Mouse (Mus musculus) embryonic facial prominence, embryonic 10.5 days (tissue): ENCODE data around the gene Foxn3. TPM values are rescaled to one million over a fixed set of nuclear protein-coding genes. Genes with fewer than 3 reads are reported as not detected.

Source experiments
- DNase-seq: peaks from one replicate; pipeline ENCODE4 v3.0.0-alpha.2; 2017; ENCODE audit warnings: low spot score
- H3K27ac ChIP-seq: fragments of 300-500 bp; sonication (generic); replicated peaks from 2 replicates; pipeline ENCODE4 v1.5.1; 2016; ENCODE audit warnings: mild to moderate bottlenecking
- H3K27me3 ChIP-seq: fragments of 300-500 bp; sonication (generic); replicated peaks from 2 replicates; pipeline ENCODE4 v1.6.1; 2016; ENCODE audit warnings: low read depth, mild to moderate bottlenecking; ENCODE audit not compliant: poor library complexity, severe bottlenecking
- H3K36me3 ChIP-seq: fragments of 300-500 bp; sonication (generic); replicated peaks from 2 replicates; pipeline ENCODE4 v1.6.1; 2016; ENCODE audit warnings: mild to moderate bottlenecking, moderate library complexity
- H3K4me1 ChIP-seq: fragments of 300-500 bp; sonication (generic); 2 replicates; pipeline ENCODE4 v1.6.1; 2016
- H3K4me3 ChIP-seq: fragments of 300-500 bp; sonication (generic); 2 replicates; pipeline ENCODE4 v1.5.1; 2016; ENCODE audit warnings: mild to moderate bottlenecking, moderate library complexity
- H3K9me3 ChIP-seq: fragments of 300-500 bp; sonication (generic); 2 replicates; pipeline ENCODE4 v1.6.1; 2016; ENCODE audit warnings: mild to moderate bottlenecking
- WGBS: fragments of 180-500 bp; shearing (Covaris S2); methylation state at CpG from one replicate; pipeline ENCODE4 v1.1.7; 2016; 5-methylcytosine and 5-hydroxymethylcytosine counted together
- polyA plus RNA-seq: library from polyadenylated mRNA; unstranded; fragments of >200 nt; fragmentation: Nextera tagmentation; extraction: Ambion mirVana; gene quantifications from 2 replicates; pipeline ENCODE4 v1.2.1, GENCODE M21; 2016

Foxn3 gene
- polyA plus RNA-seq, 1 experiment from 2014 or later, result 64.7 TPM

DNA sequence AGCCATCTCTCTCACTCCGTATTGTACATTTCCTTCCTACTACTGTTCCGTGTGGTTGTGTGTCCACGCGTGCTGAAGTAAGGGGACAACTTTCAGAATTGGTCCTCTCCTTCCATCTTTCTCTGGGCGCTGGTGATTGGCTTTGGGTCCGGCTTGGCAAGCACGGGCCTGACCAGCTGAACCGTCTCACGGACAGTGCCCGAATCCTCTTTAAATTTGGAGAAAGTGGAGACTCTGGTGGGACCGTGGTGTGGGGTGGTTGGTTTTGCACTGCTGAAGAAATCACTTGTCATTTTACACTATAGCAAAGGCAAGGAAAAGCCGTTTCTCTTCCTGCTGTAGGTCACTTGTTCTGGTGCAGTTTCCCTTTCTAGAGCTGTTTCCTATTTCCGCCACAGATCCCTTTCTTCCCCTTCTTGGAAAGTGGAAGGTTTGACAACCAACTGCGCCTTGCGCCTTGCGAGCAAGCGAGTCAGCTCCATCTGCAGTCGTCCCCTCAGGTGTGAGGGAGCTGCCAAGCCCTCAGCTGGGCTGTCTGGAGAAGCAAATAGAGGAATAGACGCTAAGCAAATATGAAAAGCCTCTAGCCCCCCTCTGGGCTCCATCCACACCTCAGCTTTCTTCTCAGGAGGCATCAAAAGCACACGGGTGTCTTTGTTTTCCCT, 229.9 kb downstream of the Foxn3 start:
- WGBS, result 87% methylated on average over 20 of the region's 20 CpGs
- Histone ChIP-seq H3K36me3 (peaks cover 5% of the 10 kb centered on the region; the same call in 1 of the 2 replicates), H3K27me3 (no peaks in the 10 kb centered on the region), H3K4me1 (peaks cover 75% of the 10 kb centered on the region), H3K27ac (no peak overlapping the region), H3K9me3 (no peaks in the 10 kb centered on the region), H3K4me3 (no peak overlapping the region)
- no peak for DNase-seq

DNA sequence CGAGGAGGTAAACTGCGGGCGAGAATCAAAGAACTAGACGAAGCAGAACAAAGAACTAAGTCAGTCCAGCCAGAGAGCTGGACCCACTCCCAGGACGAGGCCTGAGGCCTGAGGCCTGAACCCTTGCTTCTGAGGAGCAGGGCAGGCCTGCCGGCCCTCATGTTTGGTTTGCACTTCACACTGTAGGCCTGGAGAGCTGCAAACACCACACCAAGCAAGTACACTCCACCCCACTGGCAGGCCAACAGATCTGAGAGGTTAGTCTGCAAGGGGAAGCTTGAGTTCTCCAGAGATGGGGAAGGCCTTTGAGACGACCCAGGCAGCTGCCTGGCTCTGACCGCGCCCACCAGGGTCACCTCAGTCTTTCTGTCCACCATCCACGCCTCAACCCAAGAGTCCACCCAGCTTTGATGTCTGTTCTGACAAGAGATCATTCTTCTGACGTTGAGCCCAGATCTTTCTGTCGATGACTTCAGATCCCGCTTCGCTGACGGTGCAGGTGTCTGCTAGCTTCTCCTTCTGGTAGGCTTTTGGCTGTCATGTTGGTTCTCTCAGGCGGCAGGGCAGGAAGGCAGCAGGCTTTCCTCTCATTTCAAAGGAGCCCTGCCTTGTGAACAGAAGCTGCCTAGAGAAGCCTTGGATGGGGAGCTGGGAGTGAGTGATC, 231.1 kb downstream of the Foxn3 start:
- Histone ChIP-seq H3K36me3 (0 out of 2 replicates have a peak, but pooled peaks cover 5% of the 10 kb centered on the region), H3K4me3 (no peak overlapping the region), H3K4me1 (peaks cover 79% of the 10 kb centered on the region), H3K27me3 (no peaks in the 10 kb centered on the region), H3K9me3 (no peaks in the 10 kb centered on the region), H3K27ac (peak overlapping the region; percentile 66)
- DNase-seq, result no peak
- WGBS, result 58% methylated on average over 16 of the region's 16 CpGs

DNA sequence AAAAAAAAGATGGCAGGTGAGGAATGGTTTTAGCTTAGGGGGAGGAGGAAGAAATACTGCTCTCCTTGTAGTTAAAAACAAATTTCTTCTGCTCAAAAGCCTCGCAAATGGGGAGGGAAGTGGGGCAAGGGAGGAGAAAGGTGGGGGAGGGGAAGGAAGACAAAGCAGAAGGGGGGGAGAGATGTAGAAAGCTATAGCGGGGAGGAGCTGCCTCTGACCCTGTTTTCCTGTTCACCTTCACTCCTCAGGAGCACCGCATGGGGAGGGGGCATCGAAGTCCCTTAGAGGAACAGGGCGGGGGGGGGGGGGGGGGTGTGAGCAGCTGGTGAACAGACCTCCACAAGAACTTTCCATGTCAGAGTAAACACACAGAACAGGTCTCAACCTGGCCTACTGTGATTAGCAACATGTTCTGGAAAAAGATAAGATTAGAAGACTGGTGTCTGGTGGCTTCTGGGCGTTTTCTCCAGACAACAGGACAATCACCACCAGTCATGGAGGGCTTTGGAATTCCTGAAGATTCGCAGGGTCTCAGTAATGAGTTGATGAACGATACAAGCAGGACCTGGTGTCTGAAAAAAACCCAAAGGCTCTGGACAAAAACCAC, 231.9 kb downstream of the Foxn3 start:
- Histone ChIP-seq H3K9me3 (no peaks in the 10 kb centered on the region), H3K36me3 (0 out of 2 replicates have a peak, but pooled peaks cover 5% of the 10 kb centered on the region), H3K27ac (peak overlapping the region; percentile 76; the same call in 1 of the 2 replicates), H3K27me3 (no peaks in the 10 kb centered on the region), H3K4me1 (peaks cover 75% of the 10 kb centered on the region), H3K4me3 (no peak overlapping the region)
- no peak for DNase-seq
- WGBS, result 44% methylated on average over 8 of the region's 8 CpGs

DNA sequence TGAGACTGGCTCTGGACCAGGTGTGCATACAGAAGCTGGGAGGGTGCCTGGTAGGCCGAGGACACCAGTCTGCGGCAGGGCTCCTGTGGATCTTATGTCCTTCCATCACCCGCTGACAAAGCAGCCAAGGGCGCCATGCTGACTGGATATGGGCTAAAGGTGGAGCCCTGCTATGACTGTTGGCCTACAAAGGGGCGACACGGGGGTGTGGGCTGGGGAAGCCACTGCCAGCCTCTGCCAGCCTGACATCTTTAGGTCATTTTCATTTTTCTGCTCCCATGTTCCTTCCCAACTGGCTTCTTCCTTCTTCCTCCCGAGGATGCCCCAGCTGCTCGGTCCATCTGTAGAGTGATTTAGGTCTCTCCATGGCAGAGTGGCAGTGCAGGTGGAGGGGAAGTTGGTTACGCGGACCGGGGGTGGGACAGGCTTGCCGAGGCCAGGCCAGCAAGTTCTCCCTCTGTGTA, 232.5 kb downstream of the Foxn3 start:
- DNase-seq, result no peak
- Histone ChIP-seq H3K9me3 (no peaks in the 10 kb centered on the region), H3K4me1 (peaks cover 75% of the 10 kb centered on the region), H3K4me3 (no peak overlapping the region), H3K27me3 (no peaks in the 10 kb centered on the region), H3K36me3 (0 out of 2 replicates have a peak, but pooled peaks cover 5% of the 10 kb centered on the region), H3K27ac (0 out of 2 replicates have a peak overlapping the region, but pooled peaks have one; percentile 76)
- WGBS, result 78% methylated on average over 12 of the region's 12 CpGs

DNA sequence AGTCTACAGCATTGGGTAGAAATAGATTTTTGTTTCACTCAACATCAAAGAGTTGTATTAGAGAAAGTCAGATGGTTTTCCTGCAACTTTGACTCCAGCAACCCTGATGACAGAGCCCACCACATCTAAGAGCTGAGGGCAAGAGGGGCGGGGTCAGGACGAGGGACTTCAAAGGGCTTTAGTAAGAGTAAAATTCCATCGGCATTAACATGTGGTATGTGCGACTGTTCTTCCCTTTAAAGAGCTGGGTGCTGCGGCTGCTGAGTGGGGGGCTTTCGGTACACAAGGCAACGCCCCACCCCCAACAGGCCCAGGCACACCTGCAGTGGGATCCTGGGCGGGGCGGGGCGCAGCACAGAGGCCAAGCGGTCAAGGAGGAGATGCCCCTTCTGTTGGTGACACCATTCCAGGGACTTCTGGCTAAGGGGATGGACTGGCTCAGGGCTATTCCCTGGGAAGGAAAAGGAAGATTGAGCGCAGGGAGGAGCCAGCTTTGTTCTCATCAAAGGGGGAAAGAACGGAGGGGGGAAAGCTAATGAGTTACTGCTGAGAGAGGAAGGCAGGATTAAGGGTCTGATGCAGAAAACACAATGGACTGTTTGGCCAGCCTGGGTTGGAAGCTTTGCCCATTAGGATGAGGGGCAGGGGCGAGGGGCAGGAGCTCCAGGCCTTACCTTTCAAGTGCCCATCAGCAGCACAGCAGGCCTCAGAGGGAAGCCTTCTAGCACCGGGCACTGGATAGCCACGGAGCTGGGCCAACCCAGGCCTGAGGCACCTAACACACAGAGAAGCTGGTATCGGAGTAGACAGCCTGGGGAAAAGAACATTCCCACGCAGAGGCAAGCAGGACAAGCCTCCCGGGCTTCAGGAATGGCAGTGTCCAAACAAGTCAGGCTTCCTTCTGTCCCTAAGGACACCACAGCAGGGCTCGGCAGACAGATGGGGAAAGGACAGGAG, 233.8 kb downstream of the Foxn3 start:
- peak overlapping the region; percentile 28; the same call in 1 of the 2 replicates for H3K4me3 ChIP-seq
- DNase-seq, result peak; percentile 56

DNA sequence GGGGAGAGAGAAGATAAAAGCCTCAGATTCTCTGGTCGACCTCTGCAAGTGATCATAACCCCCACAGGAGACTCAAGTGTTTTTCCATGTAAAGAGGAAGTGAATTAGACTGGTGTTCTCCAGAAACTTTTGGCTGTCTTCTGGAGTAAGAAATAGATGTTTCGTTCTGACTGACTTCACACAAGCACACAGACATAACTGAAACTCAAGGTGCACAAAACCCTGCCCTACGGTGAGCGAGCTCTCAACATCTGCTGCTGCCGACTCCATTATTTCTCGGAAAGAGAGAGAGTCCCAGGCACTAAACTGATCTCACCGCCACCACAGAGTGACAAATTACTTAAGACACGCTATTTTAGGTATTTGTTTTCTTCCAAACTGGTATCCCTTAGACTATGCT, 237.2 kb downstream of the Foxn3 start:
- H3K9me3 ChIP-seq, result no peaks in the 10 kb centered on the region
- H3K4me3 ChIP-seq, result no peak overlapping the region
- H3K36me3 ChIP-seq, result peaks cover 7% of the 10 kb centered on the region; the same call in 1 of the 2 replicates
- DNase-seq, result no peak
- 71% methylated on average over 8 of the region's 8 CpGs for WGBS
- no peak overlapping the region; the same call in 1 of the 2 replicates for H3K27ac ChIP-seq
- peaks cover 51% of the 10 kb centered on the region for H3K4me1 ChIP-seq
- no peaks in the 10 kb centered on the region for H3K27me3 ChIP-seq

More for the DNA sequence above, 233.8 kb downstream of the Foxn3 start:
- H3K36me3 ChIP-seq, result 0 out of 2 replicates have a peak, but pooled peaks cover 5% of the 10 kb centered on the region
- peaks cover 81% of the 10 kb centered on the region for H3K4me1 ChIP-seq
- H3K9me3 ChIP-seq, result no peaks in the 10 kb centered on the region
- WGBS, result 9% methylated on average over 20 of the region's 20 CpGs
- H3K27ac ChIP-seq, result peak overlapping the region; percentile 76
- no peaks in the 10 kb centered on the region for H3K27me3 ChIP-seq

DNA sequence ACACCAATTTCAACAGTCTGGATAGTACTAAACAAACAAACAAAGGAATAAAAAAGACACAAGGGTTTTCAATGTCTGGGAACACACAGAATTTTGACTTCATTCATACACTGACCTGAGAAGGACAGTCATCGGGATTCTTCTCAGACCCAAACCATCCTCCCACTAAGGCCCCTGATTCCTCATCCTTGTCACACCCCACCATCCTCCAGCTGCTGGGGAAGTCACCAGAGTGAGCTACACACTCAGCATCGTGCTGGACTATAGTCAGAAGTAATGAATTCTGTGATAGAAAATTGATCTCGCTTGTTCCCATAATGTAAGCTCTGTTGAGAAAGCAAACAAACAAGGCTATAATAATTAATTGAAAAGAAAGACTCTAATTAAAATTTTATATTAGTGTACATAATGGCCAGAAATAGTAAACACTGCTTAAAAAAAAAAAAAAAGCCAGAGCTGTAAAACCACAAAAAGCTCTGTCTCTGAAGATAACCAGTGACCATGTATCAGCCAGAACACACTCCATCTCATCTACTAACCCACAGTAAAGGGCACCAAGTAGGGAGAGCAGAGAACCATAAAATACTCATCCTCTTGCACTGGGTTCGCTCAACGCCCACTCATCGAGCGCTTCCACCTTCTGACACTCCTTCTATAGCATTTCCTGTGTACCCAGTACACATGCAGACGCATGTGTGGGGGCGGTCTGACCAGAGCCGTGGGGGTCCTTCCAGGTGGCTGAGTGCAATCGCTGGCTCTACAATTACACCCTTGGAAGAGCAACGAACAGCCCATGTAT, 241.6 kb downstream of the Foxn3 start:
- Histone ChIP-seq H3K27me3 (no peaks in the 10 kb centered on the region), H3K4me3 (no peak overlapping the region), H3K36me3 (peaks cover 19% of the 10 kb centered on the region), H3K4me1 (peaks cover 32% of the 10 kb centered on the region), H3K9me3 (no peaks in the 10 kb centered on the region), H3K27ac (no peak overlapping the region)
- no peak for DNase-seq
- 88% methylated on average over 12 of the region's 12 CpGs for WGBS

DNA sequence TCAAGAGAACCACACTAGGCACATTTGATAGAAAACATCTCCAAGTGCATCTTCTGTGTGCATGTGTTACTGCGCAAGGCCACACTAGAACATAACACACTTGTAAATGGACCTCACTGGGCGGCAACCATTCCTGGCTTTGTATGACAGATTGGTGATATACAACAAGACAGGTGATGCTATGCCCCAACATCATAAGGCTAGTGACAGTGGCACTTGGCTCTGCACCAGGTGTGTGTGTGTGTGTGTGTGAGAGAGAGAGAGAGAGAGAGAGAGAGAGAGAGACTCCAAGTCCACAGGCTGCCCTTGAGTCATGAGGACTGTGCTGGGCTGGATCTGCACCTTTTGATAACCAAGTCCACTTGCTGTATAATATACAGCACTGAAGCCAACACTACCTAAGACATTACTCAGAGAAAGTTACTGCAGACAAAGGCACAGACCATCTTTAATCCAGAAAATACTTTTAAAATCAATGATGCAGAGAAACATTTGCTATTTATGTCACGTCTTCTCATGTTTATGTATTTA, 242.4 kb downstream of the Foxn3 start:
- Histone ChIP-seq H3K27me3 (no peaks in the 10 kb centered on the region), H3K9me3 (no peaks in the 10 kb centered on the region), H3K4me1 (peaks cover 24% of the 10 kb centered on the region), H3K36me3 (peaks cover 26% of the 10 kb centered on the region), H3K4me3 (no peak overlapping the region), H3K27ac (no peak overlapping the region)
- WGBS, result 93% methylated on average over 3 of the region's 3 CpGs
- no peak for DNase-seq

DNA sequence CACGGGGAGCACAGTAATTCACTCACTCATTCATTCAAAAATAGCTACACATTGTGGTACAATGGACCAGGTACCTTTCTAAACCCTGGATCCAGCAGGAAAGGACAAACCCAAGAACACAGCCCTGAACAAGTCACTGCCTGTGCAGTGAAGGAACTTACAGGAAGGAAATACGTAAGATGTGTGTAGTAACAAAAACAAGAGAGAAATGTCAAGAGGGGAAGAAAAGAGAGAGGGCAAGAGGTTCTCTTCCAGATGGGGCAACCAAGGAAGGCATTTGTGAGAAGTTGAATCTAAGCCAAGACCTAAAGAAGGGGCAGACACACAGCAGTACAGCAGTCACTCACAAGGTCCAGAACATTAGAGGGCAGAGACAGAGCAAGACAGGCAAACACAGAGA, 243.5 kb downstream of the Foxn3 start:
- Histone ChIP-seq H3K27ac (no peak overlapping the region), H3K4me1 (peaks cover 18% of the 10 kb centered on the region), H3K9me3 (no peaks in the 10 kb centered on the region), H3K4me3 (no peak overlapping the region), H3K36me3 (peaks cover 29% of the 10 kb centered on the region), H3K27me3 (no peaks in the 10 kb centered on the region)
- WGBS, result 83% methylated on average over 2 of the region's 2 CpGs
- DNase-seq, result no peak

DNA sequence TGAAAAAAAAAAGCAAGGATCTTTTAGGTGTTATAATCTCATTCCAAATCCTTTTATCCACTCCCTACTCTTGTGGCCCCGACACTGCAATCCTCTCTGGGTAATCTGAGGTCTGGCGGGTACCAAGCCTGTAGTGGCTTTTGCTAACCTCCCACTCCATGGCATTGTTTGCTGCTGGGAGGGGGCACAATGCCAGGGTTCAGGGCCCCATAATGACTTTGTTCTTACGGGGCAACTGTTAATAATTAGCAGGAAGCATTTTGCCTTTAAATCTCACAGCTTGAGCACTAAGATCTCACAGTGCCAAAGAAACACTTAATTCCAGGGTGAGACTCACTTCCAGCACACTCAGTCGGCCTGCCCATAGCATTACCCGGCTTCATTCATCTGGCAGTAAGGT, 244.2 kb downstream of the Foxn3 start:
- WGBS, result 81% methylated on average over 5 of the region's 5 CpGs
- peaks cover 27% of the 10 kb centered on the region for H3K36me3 ChIP-seq
- H3K9me3 ChIP-seq, result no peaks in the 10 kb centered on the region
- no peak for DNase-seq
- no peak overlapping the region for H3K27ac ChIP-seq
- no peaks in the 10 kb centered on the region for H3K27me3 ChIP-seq
- peaks cover 16% of the 10 kb centered on the region for H3K4me1 ChIP-seq
- H3K4me3 ChIP-seq, result no peak overlapping the region

DNA sequence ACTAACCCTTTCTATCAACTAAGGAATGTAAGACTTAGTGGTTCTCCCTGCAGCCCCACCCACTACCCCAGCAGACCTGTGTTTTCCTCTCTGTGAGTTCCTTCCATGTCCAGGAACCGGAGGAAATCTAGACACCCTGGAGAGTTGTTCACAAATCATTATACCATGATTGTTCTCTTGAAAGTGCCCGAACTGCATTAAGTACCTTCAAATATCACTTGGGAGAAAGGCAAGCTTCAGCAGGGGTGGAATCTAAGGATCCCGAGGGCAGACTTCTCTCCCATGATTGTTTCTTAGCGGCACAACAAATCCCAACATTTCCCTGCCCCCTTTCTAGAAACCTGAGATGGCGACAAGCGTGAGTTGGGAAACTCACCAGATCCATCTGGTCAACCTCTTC, 247.5 kb downstream of the Foxn3 start:
- Histone ChIP-seq H3K4me3 (no peak overlapping the region), H3K4me1 (peaks cover 23% of the 10 kb centered on the region), H3K9me3 (no peaks in the 10 kb centered on the region), H3K27ac (no peak overlapping the region), H3K36me3 (peaks cover 24% of the 10 kb centered on the region), H3K27me3 (no peaks in the 10 kb centered on the region)
- 94% methylated on average over 6 of the region's 6 CpGs for WGBS
- no peak for DNase-seq
